Mouse (Mus musculus): ENCODE results near the gene Cntfr.

Gene Cntfr

DNA sequence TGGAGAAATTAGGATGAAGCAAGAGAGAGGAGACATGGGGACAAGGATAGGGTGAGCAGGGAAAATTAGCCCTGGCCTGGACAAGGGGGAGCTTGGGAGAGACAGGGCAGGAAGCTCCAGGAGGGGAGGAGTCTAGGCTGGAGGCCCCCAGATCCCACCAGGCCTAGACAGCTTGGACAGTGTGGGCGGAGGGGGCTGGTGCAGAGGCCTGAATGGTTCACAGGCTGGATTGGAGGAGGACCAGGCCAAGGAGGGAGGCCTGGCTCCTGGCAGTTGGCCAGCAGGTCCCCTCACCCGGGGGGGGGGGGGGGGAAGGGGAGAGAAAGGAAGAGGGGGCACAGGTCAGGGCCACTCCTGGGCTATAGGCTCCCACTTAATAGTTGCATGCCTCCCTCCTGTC, 17.6 kb downstream of the Cntfr start:
- ATAC-seq (ENCODE audit: low TSS enrichment), result no peak

DNA sequence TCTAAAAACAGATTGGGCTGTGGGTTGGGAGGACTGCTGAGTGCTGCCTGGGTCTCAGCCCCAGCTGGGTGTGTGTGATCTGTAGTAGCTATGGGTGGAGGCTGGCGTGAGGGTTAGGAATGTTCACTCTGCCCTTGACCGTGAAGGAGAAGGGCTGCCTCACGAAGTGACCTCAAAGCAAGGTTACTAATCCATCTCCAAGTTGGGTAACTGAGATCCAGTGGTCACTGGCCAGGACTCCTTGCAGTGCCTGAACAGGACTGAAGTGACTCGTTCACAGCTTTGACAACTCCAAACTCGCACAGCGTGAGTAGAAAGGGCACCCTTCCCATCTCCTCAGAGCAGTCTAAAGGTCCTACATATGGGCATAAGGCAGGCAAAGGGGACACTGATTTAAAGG, 18.0 kb downstream of the Cntfr start:
- ATAC-seq (ENCODE audit: low TSS enrichment), result no peak

DNA sequence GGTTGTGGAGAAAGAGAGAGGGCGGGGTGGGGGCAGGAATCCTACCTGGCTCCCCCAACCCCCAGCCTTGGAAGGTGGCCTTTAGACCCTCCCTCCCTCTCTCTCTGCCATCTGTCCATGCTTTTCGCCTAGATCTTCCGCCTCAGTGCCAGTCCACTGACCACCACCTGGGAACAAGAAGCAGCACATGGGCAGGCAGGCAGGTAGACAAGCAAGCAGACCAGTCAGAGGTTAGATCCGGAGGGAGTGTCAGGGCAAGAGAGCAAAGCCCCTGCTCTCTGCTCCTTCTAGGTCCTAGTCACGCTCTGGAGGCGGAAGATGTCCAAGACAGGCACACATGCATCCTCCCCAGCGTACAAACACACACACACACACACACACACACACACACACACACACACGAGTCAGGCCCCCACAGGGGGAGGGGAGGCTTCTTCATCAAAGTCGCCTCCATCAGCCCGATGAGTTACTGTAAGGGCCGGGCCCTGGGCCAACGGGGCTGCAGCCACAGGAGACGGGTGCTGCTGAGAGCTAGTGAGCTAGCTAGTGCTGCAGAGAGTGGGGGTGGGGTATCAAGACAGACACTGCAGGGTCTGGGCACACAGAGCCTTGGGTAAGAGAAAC, 19.8 kb downstream of the Cntfr start:
- ATAC-seq (ENCODE audit: low TSS enrichment), result no peak

DNA sequence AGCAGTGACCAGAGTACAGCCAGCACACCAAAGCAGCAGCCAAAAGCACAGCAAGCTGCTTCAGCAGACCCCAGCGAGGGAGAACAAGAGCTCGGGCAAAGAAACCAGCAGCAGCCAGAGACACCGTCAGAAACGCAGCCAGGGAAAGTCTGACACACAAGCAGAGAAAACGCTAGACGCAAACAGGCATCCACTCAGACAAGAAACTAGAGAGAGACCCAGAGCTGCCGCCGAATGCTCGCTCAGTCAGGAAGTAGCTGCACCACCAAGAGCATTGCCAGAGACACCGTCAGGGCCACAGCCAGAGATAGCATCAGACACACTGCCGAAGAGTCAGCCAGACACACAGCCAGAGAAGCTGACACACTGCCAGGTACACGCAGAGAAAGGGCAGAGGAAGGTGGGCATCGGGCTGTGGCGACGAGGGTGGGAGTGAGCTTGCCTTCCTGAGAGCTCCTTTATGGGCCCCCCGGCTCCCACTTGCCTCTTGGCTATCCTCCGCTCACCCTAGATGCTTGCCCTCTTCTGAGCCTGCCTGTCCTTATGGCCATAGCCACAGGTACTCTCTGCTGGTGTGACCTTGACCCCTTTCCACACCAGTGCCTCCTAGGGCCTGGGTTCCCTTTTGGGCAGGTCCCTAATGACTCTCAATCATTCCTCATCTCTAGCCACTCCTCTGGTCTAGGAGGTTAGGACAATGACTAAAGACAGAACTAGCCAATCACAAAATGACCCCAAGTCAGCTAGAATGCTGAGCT, 20.5 kb downstream of the Cntfr start:
- peak; percentile 14; the same call in 1 of the 2 replicates for ATAC-seq (ENCODE audit: low TSS enrichment)

DNA sequence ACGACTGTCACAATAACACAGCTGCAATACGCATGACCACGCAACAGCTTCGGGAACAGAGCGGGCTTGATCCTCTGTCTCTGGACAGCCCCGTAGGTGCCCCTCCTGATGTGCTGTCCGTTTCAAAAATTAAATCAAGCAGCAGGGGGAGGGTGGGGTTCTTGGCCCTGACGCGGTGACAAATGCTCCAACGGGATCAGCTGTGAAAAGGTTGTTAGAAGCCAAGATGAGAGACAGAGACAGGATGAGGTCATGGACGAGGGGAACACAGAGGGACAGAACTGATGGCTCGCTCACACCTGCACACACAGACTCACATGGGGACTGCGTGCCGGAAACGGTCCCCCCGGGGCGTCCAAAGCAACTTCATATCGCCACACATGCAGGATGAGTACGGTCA, 23.7 kb downstream of the Cntfr start:
- ATAC-seq (ENCODE audit: low TSS enrichment), result peak; percentile 17; the same call in 1 of the 2 replicates

DNA sequence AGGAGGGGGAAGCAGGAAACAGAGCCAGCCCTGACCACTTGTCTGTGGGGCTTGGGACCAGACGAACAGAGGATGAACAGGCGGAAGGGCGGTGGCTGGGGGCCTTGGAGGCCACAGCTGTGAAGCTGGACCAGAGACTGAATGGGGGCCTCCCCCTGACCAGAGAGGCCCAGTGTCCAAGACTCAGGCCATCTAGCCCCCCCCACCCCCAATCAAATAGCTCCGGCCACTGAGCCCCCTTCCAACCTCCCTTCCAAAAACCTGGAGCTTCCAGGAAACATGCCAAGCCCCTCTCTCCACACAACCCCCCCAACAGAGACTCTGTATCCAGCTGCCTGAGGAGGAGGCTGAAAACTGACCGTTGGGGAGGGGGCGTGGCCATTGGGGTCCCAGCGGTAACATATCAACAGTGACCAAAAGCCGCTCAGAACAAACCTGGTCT, 24.3 kb downstream of the Cntfr start:
- no peak for ATAC-seq (ENCODE audit: low TSS enrichment)

DNA sequence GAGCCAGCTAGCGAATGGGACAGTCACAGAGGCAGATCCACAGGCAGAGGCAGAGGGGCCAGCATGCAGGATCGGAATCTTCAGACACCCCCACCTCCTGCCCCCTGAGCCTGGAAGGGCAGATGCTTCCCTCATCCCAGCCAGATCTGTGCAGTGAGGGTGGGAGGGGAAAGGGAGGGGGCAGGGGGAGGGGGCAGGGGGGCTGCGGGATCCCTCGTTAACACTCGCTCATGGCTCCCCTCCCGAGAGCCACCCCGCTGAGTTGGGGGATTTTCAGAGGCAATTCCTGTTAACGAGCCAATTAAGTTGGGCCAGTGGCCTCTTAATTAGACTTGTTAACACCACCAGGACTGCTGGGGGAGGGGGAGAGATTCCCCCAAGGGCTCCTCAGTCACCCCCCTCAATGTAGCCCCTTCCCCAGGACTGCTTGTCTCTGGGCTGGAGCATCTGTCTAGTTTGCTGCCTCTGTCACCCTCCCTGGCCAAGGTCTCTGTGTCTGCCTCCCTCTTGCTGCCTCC, 24.9 kb downstream of the Cntfr start:
- ATAC-seq (ENCODE audit: low TSS enrichment), result no peak

DNA sequence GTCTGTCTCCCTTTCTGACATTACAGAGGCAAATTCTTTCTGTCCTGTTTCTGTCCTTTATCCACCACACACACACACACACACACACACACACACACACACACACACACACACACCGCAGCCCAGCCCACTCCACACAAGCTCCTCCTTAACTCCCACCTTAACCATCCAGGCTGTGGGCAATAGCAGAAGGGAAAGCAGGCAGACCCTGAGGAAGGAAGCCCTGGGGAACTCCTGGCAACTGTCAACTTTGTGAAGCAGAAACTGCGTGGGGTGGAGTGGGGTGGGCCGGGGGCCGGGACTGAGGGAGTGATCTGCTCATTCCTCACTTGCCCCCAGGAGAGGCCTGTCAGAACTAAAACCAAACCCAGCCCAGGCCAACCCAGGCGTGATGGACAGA, 25.4 kb downstream of the Cntfr start:
- no peak for ATAC-seq (ENCODE audit: low TSS enrichment)

DNA sequence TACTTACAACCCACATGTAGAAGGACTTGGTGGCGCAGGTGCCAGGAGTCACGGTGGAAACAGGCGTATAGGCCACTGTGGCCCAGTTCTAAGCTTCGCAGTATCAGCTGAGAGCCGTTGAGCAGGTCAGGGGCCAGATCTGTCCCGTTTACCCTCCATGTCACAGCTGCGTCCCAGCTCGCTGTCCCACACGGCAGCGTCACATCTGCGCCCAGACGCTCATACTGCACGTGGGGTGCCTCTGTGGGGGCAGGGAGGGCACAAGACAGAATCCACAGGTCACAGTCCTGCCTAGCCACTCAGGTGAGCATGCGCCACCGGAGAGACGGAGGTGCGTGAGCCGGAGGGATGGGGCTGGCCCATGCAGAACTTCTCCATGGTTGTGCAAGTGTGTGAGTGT, 26.1 kb downstream of the Cntfr start:
- no peak for ATAC-seq (ENCODE audit: low TSS enrichment)

DNA sequence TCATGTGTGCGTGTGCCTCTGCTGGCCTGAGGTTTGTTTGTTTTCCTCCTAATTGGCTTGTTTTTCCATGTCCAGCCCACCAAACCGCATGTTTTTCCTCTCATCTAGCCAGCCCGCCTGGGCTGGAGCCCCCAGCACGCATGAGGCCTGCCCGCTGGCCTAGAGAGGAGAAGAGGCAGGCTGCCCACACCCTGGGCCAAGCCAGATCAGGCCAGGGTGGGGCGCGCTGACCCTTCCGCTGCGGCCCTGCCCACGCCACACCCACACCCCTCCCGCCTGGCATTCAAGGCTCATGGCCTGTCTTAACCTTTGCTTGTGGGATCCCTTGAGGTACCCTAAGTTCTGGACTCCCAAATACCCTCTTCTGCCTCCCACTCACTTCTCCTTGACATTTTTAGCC, 30.2 kb downstream of the Cntfr start:
- ATAC-seq (ENCODE audit: low TSS enrichment), result no peak

DNA sequence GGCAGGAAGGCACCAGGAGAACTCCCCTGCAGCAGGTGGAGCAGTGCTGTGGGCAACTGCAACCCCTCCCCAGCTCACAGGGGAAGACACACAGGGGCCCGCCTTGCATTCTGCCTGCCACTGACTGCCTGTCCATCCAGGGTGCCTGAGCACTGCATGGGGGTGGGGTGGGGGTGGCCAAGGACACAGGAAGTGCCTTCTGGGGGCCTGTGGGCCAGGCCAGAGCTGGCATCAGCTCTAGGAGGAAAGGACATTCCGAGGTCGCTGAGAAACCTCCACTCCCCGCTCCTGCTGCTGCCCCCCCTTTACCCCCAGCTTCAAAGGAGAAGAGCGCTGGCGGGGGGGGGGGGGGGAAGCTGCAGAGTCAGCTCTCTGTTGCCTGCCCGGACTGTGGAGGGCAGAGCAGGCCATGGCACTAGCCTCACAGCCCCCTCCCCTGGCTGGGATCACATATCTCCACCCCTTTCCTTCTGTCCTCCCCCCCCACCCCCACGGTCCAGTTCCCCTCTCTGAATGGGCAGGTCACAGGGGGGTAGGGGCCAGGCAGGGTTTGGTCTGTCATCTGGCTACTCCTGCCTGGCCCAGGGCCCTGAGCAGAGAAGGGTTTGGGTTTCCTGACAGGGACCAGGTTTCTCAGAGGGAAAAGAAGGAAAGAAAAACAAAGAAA, 31.7 kb downstream of the Cntfr start:
- ATAC-seq (ENCODE audit: low TSS enrichment), result 0 out of 2 replicates have a peak, but pooled peaks have one; percentile 21

DNA sequence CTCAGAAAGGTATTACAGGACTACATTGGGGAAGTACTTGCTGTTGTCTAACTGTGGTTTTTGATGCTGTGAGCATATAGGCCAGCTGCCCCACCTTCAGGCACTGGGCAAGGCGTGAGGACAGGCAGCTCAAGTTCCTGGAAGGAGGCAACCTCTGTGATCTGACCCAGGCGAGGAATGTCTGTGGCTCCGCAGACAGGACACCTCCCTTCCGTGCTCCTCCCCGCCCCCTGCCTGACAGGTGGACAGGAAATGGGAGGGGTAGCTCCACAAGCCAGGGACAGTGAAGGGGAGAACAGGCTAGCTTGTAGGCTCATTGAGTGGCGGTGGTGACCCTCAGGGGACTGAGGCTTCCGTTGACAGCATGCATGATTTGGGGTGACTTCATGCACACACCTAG, 32.4 kb downstream of the Cntfr start:
- no peak for ATAC-seq (ENCODE audit: low TSS enrichment)

DNA sequence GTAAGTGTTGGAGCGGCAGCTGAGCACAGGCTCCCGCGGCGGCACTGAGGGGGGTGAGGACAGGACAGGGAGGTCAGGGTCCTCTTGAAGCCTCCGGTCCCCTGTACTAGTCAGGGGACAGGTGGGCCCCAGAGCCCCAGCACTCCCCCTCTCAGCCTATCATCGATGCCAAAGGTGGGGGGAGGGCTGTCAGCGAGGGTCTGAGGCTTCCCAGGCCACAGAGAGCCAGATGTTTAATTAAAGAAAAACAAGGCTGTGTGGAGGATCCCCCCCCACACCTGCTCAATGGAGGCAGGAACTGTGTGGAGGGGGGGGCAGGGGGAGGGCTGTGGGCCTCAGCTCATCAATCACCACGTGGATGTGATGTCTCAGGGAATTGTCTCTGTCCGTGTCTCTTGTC, 33.3 kb downstream of the Cntfr start:
- no peak for ATAC-seq (ENCODE audit: low TSS enrichment)

DNA sequence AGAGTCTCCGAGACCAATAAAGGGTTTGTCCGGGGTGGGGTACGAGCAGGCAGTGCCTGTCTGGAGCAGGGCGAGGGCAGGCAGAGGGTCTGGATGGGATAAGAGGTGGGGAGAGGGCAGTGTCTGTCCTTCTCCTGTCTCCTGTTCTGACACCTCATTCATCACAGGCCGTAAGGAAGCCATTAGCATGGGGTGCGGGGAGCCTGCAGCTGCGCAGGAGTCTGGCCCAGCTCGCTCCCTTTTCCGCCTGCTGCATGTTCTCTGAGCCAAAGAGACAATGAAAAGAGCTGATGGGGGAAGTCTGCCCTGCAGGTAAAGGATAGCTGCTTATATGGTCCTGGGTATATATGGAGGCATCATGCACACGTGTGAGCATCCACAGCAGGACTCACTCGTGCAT, 34.2 kb downstream of the Cntfr start:
- no peak for ATAC-seq (ENCODE audit: low TSS enrichment)

DNA sequence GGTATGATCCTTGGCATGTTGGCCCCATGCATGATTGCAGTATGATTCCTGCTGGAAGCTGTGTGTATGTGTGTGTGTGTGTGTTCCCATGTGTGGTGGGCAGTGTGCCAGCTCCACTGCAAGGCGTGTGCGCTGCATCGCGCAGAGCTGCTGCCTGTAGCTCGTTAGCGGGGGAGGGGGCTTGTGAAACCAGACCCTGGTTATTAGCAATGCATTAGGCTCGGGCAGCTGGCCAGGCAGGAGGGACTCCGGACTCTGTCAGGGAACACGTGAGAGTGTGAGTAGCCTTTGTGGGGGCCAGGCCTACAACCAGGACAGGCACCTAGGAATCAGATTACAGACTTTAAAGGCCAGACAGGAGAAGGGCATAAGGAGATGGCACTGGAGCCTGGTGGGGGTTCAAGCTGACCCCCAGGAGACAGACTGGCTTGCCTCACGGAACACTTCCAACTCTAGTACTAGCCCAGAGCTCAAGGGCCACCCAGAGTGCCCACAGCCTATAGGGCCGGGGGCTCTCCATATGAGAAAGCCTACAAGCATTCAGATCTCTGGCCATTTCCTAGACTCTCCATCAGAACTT, 35.9 kb downstream of the Cntfr start:
- ATAC-seq (ENCODE audit: low TSS enrichment), result no peak

DNA sequence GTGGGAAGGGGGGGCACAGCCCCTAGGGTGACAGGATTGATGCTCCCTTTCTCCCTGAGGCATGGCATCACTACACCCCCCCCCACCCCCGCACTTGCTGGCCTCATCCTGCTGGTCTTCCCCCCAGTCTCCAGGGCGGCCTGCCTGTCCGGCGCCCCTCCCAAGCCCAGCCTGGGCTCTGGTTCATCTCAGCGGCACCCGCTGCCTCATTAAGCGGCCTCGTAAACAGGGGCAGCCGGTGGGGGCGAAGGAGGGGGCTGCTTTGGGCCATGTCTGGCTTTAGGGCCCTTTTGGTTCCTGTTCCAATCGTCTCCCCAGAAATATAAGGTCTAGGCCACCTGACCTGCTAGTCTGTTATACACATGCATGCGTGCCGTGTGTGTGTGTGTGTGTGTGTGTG, 37.3 kb downstream of the Cntfr start:
- ATAC-seq (ENCODE audit: low TSS enrichment), result no peak

DNA sequence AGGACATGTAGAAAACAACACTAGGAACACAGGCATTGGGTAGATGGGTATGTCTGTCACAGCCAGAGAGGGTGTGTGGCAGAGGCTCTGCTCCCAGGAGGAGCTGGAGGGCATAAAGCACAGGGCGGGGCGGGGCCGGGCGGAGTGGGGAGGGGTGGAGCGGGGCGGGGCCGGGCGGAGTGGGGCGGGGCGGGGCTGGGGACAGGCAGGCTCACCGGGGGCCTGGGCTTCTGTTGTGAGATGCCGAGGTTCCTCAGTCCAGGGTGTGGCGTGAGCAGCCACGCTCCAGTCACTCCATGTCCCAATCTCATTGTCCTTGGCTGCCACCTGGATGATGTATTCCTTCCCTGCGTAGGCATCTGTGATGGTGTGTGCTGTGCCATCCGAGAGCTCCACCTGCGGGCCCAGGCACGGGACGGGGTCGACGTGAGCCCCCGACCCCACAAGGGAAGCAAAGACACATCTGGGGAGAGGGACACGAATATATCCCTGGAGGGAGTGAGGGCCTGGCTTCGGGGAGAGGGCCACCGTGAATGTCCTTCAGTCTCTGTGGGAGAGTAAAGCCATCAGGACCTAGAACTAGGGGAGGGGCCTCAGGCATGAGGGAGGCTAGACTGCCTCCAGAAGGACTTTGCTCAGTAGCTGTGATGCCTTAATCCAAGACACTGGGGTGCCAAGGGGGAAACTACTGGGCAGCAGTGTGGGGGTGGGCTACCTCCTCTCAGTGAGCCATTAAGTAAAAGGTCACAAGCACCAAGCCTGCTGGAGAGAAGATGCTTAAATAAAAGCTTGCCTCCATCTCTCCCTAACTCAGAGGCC, 38.1 kb downstream of the Cntfr start:
- no peak for ATAC-seq (ENCODE audit: low TSS enrichment)

DNA sequence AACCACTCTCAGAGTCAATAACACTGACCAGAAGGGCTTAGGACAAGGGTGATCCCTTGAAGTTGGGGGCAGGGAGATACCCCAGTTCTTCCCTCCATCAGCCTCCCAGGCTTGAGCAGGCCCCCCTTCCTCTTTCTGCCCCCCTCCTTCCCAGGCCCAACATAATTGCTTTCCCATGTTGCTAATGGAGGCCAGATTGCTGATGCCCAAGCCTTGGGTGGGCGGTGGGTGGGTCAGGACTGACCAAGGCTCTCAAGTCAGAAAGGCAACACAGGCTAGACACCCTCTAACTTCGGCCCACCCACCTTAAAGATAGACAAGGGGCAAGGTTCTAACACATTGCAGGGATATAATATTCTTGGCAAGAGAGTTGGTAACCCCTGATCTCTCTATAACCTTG, 41.4 kb downstream of the Cntfr start:
- ATAC-seq (ENCODE audit: low TSS enrichment), result no peak

DNA sequence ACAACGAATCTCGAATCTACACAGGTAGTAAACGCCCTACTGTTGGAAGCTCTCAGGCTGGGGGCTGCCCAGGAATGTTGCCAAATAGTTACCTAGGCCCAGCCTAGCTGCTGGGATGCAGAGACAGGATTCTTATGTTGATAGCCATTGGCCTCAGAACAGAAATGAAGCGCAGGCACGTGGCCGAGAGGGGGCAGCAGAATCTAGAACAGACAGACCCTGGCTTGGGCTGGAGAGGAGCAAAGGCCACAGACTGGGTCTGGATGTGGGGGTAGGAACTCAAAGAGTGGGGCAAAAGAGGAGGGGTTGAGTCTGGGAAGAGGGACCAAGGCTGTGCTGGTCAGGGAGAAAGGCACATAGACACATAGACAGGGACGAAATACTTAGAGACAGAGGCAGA, 42.7 kb downstream of the Cntfr start:
- peak; percentile 35 for ATAC-seq (ENCODE audit: low TSS enrichment)

DNA sequence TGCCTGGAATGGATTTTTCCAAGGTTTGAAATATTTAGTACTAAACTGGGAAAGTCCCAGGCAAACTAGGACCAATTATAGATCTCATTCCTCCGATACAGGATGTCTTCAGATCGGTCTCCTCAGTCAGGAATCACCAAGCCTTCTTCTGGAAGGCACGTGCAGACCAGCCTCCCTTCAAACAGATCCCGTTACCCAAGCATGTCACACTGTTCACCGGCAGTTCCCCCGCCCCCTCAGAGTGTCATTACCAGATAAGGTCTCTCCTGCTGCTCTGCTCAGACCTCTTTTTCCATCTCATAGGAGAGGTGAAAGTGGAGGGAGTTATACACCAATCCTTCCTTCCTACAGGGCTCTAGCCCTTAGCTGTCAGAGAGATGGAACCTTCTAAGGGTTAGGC, 43.2 kb downstream of the Cntfr start:
- ATAC-seq (ENCODE audit: low TSS enrichment), result peak; percentile 18; the same call in 1 of the 2 replicates

DNA sequence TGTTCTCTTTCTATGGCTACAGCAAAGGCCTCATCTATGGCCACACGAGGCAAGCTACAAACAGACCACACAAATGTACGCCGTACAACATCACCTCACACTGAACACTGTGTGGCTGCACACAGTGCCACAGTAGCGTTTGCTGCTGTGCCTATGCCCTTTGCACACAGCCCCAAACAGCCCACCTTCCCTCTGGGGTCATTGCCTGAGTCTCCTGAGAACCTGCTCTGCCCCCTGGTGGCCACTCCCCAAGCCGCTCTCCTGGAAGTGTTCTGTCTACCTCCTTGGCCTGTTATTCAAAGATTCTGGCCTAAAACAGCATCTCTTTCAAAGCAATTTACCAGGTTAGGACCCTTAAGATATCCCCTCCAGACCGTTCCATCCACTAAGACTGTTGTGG, 43.6 kb downstream of the Cntfr start:
- ATAC-seq (ENCODE audit: low TSS enrichment), result peak; percentile 77

DNA sequence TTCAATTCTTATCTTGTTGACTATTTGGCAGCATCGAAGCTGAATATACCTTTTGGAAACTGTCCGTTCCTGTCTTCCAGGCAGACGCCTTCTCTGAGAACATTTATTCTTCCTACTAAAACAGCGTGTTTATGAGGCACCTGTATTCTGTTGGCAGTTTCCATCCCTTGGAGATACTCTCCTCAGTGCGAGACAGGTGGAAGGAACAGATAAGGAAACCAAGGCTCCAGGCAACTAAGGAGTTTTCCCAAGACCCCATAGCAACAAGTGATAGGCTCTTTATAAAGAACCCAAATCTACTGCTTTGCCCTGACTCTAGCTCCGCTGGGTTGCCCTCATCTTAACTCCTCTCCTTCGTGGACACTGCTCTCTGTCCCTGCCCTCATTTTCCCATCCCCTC, 48.3 kb downstream of the Cntfr start:
- ATAC-seq (ENCODE audit: low TSS enrichment), result no peak

Data from frontal cortex, adult (tissue).